Mouse (Mus musculus) retina, adult 2 months (tissue): Measurements from ENCODE around the gene C130026I21Rik.
"Not testable (repeated sequence)": the region's sequence is repeated elsewhere in the genome, so short reads cannot be mapped to it uniquely, and the experiment has no call there.

Source experiments
- DNase-seq: peaks from one replicate; pipeline ENCODE4 v3.0.0-alpha.2; 2012; ENCODE audit warnings: low read depth, low spot score

The C130026I21Rik gene

DNA sequence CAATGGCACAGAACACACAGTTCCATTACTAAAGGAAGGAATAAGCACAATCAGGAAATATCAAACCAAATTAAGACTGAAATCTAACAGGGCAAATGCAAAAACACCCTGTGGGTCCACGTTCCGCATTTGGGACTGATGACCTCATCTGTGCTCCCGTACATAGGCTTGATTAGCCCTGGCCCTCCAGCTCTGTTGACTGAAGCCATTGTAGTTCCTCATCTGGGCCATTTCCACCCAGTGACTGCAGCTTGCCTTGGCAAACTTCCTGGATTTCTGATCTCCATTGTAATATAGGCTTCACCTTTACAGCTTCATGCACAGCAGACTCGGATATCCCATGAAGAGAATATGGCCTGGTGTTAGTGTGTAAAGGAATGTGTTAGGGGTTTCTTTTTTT, 148.5 kb downstream of the C130026I21Rik start:
- DNase-seq = not testable (repeated sequence)

DNA sequence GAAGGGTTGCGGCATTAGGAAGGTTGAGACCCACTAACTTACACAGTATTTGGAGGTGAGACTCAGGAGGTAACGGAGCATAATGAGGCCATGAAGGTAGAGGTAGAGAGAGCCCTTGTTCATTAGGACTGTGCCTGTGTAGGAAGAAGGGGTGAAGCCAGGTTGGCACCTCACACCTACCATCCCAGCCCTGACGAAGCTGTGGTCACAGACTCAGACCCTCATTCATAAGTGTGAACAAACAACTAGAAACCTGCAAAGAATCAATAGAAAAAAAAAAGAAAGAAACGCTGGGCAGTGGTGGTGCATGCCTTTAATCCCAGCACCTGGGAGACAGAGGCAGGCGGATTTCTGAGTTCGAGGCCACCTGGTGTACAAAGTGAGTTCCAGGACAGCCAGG, 152.0 kb downstream of the C130026I21Rik start:
- not testable (repeated sequence) for DNase-seq

DNA sequence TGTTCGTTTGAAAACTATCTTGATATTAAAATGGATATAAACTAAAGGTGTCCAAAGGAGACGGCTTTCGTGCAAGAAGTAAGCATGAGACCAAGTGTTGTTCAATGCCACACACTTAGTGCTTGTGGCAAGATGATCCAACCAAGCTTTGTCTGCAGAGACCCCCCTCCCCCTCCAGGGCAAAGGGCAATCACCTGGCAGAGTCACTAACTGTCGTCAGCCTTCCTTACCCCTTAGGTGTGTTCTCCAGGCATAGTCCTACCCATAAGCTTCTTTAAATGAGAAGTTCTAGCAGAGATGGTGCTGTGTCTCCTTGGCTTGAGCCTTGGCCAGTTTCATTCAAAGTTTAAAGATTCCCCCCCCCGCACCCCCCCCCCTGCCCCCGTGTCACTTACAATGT, 152.8 kb downstream of the C130026I21Rik start:
- not testable (repeated sequence) for DNase-seq

DNA sequence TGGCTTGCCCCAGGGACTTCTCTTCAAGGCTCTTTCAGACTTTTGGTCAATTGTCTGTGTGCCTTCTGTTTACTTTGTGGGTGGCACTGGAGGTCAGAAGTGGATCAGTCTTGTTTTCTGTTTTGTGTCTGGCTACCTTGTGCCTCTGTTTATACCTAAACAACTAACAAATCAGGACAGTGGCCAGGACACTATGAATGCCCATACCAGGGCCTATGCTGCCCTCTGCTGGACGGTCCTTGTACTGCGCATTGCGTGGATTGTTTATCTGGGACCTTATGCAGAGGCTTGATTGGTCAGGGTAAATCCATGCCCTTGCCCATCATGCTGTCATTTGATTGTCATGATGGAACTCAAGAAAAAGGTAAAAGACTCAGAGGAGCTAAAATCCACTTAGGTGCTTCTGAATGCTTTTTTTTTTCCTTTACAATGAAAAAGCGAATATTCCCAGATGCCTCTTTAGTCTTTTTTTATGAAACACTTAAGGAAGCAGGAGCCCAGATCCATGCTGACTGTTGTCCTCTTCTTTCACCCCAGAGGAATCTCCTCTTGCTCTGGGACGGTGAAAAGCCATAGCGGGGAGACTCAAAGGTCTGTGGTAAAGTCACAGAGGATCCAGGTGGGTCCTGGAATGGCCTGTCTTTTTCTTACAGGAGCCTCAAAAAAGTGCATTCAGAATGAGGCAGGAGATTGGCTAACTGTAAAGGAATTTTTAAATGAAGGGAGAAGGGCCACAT, 155.5 kb downstream of the C130026I21Rik start:
- DNase-seq = not testable (repeated sequence)

DNA sequence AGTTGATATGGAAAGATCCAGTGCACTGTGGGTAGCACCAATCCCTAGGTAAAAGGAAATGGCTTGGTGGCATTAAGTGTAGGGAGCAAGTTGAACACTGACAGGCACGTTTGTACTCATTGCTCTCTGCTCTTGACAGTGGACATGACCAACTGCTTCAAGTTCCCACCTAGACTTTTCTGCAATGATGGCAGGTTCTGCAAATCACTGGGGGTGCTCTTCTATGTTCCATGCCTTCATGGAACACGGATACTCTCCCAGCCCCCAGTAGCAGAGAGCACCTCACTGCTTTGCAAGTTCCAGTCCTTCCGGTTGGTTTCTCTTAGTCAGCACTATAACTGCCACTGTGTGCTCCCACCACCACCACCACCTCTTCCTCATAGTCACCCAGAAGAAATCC, 156.3 kb downstream of the C130026I21Rik start:
- not testable (repeated sequence) for DNase-seq

DNA sequence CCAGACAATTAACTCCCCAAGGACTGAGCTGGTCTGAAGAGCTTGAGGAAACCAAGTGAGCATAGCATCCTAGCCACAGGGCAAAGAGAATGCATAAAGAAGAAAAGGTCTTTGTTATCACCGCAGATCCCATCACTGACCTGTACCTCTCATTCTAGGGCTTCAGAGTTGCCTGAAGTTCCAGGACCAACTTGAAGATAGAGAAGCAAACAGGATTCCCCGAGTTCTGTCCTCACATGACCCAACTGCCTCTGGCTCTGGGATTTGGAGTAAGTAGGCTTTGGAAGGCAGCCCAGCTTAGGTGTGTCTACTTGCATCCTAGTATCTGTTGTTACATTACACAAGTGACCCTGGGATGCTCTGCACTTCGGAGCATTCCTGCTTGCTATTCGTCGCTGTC, 157.5 kb downstream of the C130026I21Rik start:
- DNase-seq = not testable (repeated sequence)

DNA sequence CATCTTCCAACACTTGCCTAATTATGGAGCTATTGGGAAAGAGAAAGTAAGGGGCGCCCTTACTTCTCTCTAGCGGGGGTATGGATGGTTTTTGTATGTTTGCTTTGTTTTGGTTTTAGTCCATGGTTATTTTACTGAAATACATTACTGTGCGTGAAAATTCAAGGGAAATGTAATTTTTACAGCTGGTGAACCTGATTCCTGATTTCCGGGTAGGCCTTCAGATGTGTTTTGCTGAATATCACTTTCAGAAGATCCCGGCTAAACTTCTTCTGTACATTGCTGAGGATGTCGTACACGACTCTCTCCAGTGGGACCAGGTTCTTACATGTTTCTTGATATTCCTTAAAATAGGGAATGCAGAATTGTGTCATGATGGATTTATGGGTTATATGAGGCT, 158.1 kb downstream of the C130026I21Rik start:
- not testable (repeated sequence) for DNase-seq

DNA sequence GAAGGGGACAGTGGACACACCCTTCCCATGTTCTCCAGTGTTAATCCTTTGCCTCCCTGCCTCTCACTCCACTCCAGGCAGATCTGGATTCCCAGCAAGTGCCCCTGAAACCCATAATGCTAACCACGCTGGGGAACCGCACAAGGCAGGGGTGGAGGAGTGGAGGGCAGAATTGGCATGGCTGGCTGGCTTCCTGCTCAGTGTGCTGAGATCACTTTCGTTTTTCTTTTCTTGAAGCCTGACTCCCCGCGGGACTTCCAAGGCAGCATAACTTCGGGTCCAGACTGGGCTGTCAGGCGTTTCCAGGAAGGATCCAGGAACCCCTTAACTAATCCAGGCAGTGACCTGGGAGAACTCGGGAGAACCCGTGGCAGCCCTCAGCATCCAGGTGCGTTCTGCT, 158.8 kb downstream of the C130026I21Rik start:
- DNase-seq = not testable (repeated sequence)

DNA sequence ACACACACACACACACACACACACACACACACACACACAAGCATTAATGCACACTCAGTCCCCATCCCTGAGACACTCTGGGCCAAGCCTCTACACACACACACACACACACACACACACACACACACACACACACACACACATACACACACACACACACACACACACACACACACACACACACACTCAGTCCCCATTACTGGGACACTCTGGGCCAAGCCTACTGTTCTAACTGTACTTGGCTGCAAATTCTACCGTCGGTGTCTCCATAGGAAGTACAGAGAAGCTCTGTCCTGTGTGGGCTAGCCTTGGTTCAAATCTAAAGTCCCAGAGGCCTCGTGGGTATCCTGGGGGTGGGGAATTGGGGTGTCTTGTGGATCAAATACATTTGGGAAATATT, 159.5 kb downstream of the C130026I21Rik start:
- DNase-seq = not testable (repeated sequence)

DNA sequence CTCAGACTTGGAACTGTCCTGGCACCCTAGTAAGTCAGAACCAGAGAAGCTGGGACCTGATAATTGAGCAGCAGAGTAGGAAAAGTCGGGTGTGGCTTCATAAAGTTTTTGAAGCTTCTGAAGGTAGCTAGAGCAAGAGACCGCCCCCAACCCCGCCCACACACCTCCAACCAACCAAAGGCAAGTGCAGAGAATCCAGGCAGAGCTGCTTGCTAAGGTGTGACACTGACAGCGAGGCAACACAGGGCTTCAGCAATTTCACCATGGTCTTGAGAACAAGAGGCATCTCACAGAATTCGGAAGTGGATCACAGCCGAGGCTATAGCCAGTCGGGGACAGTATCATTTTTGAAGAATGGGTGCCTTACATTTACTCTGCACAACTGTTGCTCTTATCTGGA, 160.6 kb downstream of the C130026I21Rik start, which contains the start of gene A530032D15Rik:
Gene A530032D15Rik, minus strand, starts transcription at position 101 of the 400 bp plus-strand sequence.
- DNase-seq = not testable (repeated sequence)

DNA sequence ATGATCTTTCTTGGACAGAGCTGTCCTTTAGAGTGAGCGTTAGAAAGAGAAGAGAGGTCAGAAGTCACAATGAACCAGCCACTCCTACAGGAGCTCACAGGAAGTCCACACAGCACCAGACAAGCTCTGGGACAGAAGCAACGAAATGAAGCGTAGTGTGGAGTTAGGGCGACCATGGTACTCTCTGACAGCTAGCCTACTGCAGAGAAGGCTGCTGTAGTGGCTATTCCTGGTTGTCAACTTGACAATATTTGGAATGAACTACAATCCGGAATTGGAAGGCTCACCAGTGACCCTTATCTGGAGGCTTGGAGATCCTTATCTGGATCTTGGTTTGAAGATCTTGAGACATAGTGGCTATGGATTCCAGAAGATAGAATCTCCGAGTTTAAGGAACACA, 164.4 kb downstream of the C130026I21Rik start:
- DNase-seq = not testable (repeated sequence)

DNA sequence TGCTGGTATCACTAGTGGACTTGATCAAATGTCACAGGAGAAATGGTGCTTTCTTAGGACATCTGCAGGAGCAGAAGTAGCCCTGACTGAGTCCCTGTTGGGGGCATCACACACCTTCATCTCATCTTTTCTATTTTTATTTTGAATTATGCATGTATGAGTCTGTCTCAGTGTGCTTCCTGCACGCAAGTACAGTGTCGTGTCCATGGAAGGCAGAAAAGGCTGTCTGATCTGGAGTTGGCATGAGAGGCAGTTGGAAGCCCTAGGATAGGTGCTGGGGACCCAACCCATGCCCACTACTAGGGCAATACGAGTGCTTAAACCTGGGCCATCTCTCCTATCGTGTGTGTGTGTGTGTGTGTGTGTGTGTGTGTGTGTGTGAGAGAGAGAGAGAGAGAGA, 165.0 kb downstream of the C130026I21Rik start:
- DNase-seq = not testable (repeated sequence)

DNA sequence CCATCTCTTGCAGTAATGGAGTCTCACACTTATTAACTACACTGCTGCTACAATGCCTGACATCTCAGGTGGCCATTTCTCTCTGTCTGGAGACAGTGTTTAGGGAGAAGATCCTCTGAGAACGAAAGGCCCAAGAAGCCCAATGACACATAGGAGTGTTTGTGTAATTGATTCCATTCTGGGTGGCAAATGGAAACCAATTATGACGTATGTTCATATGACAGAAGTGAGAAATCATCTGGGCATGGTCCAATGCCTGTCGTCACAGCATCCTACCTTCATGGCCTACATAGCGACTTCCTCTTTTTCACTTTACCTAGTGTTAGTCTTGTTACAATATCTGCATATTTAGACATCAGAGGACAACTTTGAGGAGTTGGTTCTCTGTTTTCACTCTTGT, 168.6 kb downstream of the C130026I21Rik start:
- DNase-seq = not testable (repeated sequence)

DNA sequence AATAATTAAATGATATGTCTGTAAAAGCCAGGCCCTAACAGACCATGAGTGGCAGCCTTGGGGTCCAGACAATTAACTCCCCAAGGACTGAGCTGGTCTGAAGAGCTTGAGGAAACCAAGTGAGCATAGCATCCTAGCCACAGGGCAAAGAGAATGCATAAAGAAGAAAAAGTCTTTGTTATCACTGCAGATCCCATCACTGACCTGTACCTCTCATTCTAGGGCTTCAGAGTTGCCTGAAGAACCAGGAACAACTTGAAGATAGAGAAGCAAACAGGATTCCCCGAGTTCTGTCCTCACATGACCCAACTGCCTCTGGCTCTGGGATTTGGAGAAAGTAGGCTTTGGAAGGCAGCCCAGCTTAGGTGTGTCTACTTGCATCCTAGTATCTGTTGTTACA, 170.5 kb downstream of the C130026I21Rik start, which contains the start of gene Gm10553:
Gene Gm10553, plus strand, starts transcription at position 301 of the 400 bp plus-strand sequence.
- DNase-seq = not testable (repeated sequence)

DNA sequence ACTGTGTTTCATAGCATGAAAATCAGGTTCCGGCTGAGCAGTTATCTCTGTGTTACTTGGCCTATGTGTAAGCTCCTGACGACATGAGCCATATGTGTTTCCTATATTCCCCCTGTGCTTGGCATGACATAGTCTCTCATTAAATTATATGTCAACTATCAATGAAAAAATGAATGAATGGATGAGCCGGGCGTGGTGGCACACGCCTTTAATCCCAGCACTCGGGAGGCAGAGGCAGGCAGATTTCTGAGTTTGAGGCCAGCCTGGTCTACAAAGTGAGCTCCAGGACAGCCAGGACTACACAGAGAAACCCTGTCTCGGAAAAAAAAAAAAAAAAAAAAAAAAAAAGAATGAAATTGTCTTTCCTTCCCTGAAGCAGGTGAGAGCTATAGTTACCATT, 171.3 kb downstream of the C130026I21Rik start:
- DNase-seq = not testable (repeated sequence)

DNA sequence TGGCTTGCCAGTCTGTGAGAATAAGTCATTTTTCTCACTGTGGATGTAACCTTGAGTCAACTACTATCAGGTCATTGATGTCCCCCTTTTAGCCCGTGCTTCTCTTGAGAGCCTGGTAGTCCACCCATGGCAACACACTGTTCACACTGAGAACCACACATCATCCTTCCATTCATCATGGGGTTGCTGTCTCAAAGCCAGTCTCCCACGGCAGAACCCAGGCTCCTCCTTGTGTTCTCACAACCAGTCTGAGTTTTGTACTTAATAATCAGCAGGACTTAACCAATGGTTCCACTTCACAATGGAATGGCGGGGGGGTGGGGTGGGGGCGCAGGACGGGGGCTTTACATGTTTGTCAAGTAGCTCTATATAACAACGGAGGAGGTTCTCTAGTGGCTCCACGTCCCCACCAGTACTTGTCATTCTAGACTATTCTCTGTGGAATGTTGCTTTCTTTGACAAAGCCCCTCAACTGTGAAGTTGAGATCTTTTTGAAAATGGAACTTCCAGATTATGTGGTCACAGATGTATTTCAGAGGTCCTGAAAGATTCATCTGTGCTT, 177.3 kb downstream of the C130026I21Rik start:
- DNase-seq = not testable (repeated sequence)

DNA sequence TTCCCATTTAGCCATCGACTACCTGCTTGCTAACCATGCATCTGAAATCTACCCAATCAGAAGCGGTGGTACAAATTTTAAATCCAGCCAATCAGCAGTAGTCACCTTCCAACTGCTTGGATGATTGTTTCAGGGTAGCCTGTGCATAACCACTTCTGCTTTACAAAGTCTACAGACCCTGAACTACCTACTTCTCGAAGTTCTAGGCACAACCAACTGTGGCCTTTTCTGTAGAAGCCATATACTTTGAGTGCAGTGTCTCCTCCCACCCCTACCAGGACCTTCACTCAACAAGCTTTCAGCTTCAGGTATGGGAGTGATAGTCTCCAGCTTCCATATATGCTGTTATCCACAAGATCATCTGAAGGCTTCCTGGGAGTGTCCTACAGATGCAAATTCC, 178.2 kb downstream of the C130026I21Rik start:
- not testable (repeated sequence) for DNase-seq

DNA sequence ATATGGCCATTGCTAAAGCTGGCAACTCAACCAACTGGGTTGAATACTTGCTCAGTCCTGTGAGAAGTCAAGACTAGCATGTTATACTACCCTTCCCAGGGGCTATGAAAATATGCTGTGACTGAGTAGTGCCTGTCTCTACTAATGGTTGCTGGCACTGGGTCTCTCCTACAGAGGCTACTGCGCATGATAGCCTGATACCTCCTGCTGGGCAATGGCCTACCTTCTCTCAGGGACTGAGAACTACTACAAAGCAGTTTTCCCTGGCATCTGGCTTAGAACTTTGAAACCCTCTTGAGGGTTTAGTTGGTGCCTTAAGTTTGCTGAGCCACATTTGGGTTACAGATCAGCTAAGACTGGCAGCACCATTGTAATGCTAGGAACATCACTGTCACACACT, 184.2 kb downstream of the C130026I21Rik start:
- DNase-seq = not testable (repeated sequence)

DNA sequence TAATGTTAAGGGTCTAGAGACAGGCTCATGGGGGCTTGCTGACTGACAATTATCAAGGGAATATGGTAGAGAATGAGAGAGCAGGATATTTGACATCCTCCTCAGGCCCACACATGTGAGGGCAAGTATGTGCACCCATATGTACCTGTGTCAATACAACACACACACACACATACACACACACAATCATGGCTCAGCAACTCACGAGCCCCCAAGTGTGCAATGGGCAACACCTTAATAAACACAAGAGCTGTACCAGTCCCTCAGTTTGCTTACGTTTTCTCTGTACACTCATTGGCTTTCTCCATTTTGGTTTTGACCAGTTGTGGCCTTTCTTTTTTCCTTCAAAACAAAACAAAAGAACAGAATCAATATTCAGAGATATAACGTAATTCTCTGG, 185.6 kb downstream of the C130026I21Rik start:
- DNase-seq = not testable (repeated sequence)

DNA sequence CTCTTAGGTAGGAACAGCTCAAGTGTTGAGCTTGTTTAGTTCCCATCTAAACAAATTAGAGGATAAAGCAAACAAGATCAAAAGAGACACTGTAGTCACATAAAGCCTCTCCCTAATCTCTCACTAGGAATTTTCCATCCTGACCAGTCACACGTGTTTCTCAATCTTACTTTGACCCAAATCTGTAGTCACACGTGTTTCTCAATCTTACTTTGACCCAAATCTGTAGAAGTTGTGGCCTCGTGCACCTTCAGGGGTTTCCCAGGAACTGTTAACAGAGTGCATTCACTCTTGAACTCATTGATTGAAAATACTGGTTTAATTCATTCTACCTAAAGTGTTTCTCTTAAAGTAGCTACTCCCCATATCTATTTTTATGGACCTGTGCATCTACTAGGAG, 197.3 kb downstream of the C130026I21Rik start:
- DNase-seq = not testable (repeated sequence)

DNA sequence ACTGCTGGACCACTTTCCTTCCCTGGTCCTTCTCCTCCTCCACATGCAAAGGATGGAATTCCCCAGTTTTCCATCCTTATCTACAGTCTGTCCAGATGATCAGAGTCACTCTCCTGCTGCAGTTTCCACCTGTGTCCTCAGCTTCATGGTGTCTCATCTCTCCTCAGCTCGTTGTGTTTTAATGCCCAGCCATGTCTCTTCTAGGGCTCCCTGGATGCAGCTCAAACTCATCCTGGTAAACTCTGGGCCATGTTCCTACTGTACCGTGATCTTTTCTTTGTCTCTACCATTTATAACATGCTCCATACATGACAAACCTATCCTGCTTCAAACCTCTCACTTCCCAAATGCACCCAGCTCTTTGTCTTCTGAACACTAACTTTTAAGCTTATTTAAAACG, 198.7 kb downstream of the C130026I21Rik start:
- DNase-seq = not testable (repeated sequence)

DNA sequence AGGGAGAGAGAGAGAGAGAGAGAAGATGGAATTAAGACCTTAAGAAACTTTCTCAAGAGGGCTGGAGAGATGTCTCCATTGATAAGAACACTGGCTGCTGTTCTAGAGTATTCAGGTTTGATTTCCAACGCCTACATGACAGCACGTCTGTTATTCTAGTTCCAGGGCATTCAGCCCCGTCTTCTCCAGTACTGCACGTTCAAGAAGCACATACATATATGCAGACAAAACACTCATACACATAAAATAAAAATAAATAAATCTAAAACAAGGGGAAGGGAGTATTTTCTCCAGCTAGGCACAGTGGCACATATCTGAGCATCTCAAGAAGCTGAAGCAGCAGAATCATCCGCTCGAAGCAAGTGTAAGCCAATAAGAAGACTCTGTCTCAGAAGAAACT, 234.6 kb downstream of the C130026I21Rik start:
- DNase-seq = not testable (repeated sequence)

DNA sequence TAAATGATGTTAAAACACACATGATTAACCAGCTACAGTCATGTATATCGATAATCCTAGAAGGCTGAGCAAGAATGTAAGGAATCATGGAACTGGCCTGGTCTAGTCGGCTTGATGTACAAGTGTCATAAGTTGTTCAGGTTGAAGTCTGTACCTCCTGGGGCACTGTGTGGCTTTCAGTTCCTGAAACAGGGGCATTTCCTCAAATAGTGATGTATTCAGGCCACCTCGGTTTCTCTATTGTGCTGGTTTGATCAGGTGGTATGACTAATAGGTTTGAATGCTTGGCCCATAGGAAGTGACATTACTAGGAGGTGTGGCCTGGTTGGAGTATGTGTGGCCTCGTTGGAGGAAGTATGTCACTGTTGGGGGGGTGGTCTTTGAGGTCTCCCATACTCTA, 236.0 kb downstream of the C130026I21Rik start:
- not testable (repeated sequence) for DNase-seq
